Mouse (Mus musculus) CD4-positive, CD25-positive, alpha-beta regulatory T cell (primary cell): Measurements from ENCODE around the gene Pkhd1. TPM values are rescaled to one million over a fixed set of nuclear protein-coding genes. Genes with fewer than 3 reads are reported as not detected.

ENCODE experiments used
- polyA plus RNA-seq: library from polyadenylated mRNA; unstranded; fragments of 100-300 nt; shearing (Covaris generic); gene quantifications from one replicate; pipeline ENCODE4 v1.2.1, GENCODE M21; 2017

Pkhd1 gene
- polyA plus RNA-seq, result 0.04 TPM

DNA sequence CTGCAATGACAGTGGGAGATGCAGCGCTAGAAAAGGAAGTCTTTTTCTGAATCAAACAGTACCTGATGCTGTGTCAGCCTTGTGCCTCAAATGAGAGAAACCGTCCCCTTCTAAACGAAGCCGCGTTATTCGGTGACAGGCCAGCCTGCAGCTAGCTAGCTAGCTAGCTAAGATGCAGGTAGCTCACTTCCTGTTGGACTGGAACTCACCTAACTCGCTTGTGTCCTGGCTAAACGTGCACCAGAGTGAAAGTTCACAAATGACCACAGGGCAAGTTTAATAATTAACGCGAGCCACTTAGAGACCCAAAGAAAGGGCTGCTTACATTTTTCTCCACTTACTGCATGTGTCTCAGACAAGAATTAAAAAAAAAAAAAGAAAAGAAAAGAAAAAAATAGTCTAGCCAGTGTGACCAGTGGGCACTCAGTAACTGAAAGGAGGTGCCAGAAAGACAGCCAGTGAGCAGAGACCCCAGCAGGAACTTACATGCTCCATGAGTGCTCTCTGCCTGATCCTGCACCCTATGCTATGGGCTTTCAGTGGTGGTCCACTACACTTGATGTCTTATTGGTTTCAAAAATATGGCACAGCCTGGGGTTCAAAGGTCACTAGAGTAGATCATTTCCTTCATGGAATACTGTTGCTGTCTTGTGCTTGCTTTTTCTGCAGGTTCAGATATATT lies at the start of gene Pkhd1:
Gene Pkhd1, minus strand, starts transcription at position 216 of the 682 bp plus-strand sequence.

Other genes starting within 250 kb of the Pkhd1 start
- gene Il17a, start 112.8 kb upstream of the Pkhd1 start, polyA plus RNA-seq, result not detected
- gene Il17f, start 172.6 kb upstream of the Pkhd1 start, polyA plus RNA-seq, result 0.43 TPM
- 54.8 TPM for gene Mcm3, start 202.2 kb upstream of the Pkhd1 start, polyA plus RNA-seq